Mouse (Mus musculus) left cerebral cortex, adult 9 months (tissue): Measurements from ENCODE around the gene Zfyve26.
A peak's percentile ranks its signal among the peaks of the same experiment; 100 is the strongest.
"Not testable (repeated sequence)": the region's sequence is repeated elsewhere in the genome, so short reads cannot be mapped to it uniquely, and the experiment has no call there.

ENCODE experiments used
- DNase-seq, 2 experiments: peaks; one replicate each; pipeline ENCODE4 v3.0.0; 2022; ENCODE audit warnings: low spot score in 2 of 2

The Zfyve26 gene

GRCm38 (mm10) chr12:79296126-79296816 is at the start of gene Zfyve26:
Gene Zfyve26 (minus strand): TSS chr12:79296304.
- DNase-seq: peak; percentile 91 to 97

GRCm38 (mm10) chr12:79341291-79341845 is 45.3 kb upstream of the Zfyve26 start:
- no peak for DNase-seq

GRCm38 (mm10) chr12:79340513-79340912 is 44.4 kb upstream of the Zfyve26 start:
- DNase-seq: no peak

- DNase-seq: no peak
Observed at GRCm38 (mm10) chr12:79338791-79339190, 42.7 kb upstream of the Zfyve26 start.

GRCm38 (mm10) chr12:79331722-79332121 is 35.6 kb upstream of the Zfyve26 start:
- DNase-seq: no peak

GRCm38 (mm10) chr12:79330571-79330970 is 34.5 kb upstream of the Zfyve26 start:
- no peak for DNase-seq

GRCm38 (mm10) chr12:79327868-79328267 is 31.8 kb upstream of the Zfyve26 start:
- no peak for DNase-seq

GRCm38 (mm10) chr12:79326745-79327144 is 30.6 kb upstream of the Zfyve26 start:
- DNase-seq: no peak

GRCm38 (mm10) chr12:79326236-79326635 is 30.1 kb upstream of the Zfyve26 start:
- DNase-seq: no peak

GRCm38 (mm10) chr12:79322539-79322938 is 26.4 kb upstream of the Zfyve26 start:
- DNase-seq: not testable (repeated sequence)

- no peak for DNase-seq
Observed at GRCm38 (mm10) chr12:79320895-79321294, 24.8 kb upstream of the Zfyve26 start.

- DNase-seq: no peak
Observed at GRCm38 (mm10) chr12:79317339-79317738, 21.2 kb upstream of the Zfyve26 start.

GRCm38 (mm10) chr12:79313721-79314120 is 17.6 kb upstream of the Zfyve26 start:
- DNase-seq: no peak

- DNase-seq: no peak
Observed at GRCm38 (mm10) chr12:79306013-79306412, 9.9 kb upstream of the Zfyve26 start.

- DNase-seq: no peak
Observed at GRCm38 (mm10) chr12:79305131-79305530, 9.0 kb upstream of the Zfyve26 start.

- DNase-seq: peak in 1 of 2 experiments; percentile 65
Observed at GRCm38 (mm10) chr12:79301802-79302201, 5.7 kb upstream of the Zfyve26 start.

GRCm38 (mm10) chr12:79297884-79298636 is 2.0 kb upstream of the Zfyve26 start:
- no peak for DNase-seq

GRCm38 (mm10) chr12:79297121-79297576 is 1.0 kb upstream of the Zfyve26 start, which contains the start of gene Rad51b:
Gene Rad51b (plus strand): TSS chr12:79297282.
- peak; percentile 54 to 77 for DNase-seq

GRCm38 (mm10) chr12:79292874-79293273 is 3.2 kb downstream of the Zfyve26 start:
- no peak for DNase-seq

- DNase-seq: no peak
Observed at GRCm38 (mm10) chr12:79282595-79282994, 13.5 kb downstream of the Zfyve26 start.

- peak in 1 of 2 experiments; percentile 15 for DNase-seq
Observed at GRCm38 (mm10) chr12:79279513-79280115, 16.5 kb downstream of the Zfyve26 start.

GRCm38 (mm10) chr12:79272604-79273003 is 23.5 kb downstream of the Zfyve26 start:
- no peak for DNase-seq
